Mouse (Mus musculus): Measurements from ENCODE around the gene Pdzrn3.

Pdzrn3 gene

GRCm38 (mm10) chr6:101372982-101373381, 4.7 kb downstream of the Pdzrn3 start:
- no peak for DNase-seq (ENCODE audit: low spot score in 2 of 2)

- DNase-seq (ENCODE audit: low spot score in 2 of 2): no peak
These were observed 10.7 kb downstream of the Pdzrn3 start for GRCm38 (mm10) chr6:101366809-101367602.

DNA sequence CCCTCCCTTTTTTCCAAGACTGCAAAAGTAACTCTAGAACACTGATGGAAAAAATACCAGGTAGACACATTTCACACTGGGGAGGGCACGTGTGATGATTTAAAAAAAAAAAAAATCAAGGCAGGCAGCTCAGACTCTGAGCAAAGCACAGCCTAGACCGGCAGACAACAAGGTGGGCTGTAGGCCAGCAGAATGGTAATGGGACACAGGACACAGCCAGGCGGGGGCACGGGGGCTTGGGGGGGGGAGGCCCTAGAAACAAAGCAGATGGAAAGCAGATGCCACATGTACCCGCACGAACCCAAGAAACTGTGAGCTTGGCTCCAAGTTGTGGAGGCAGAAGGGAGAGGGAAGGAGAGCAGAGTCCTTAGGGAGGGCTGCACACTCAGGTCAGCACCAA, 11.9 kb downstream of the Pdzrn3 start:
- DNase-seq (ENCODE audit: low spot score in 2 of 2): no peak

DNA sequence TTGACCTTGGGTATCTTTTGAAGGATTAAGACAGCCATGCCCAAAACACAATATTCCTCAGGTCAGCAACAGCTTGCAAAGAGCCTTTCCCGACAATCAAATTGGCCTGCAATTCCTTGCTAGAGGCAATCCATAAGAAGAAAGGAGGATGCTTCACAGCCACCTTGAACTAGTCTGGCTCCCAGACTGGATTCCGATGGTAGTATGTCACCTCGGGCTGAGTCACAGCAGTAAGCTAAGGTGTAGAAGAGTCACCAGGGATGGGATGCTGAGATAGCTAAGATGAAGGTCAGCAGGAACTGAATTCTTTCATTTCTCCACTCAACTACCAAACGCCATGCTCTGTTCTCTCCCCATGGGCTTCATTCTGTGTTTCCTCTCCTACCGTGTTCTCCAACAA, 13.8 kb downstream of the Pdzrn3 start:
- DNase-seq (ENCODE audit: low spot score in 2 of 2): no peak

DNA sequence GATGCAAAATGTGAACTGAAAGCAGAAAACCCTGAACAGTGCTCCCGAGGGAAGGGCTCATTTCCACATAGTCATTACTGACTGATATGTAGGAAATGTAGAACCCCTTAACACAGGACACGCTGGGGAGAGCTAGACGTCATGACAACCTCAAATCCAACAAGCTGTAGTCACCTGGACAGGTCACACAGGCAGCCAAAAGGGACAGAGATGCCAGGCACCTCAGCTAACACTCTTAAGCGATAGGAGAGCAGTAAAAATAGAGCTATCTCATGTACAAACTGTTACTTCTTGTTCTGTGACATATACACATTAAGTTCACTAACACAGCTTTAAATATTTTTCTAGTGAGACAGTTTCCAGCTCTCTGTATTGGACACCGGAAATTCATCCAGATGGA, 15.0 kb downstream of the Pdzrn3 start:
- DNase-seq (ENCODE audit: low spot score in 2 of 2): no peak

GRCm38 (mm10) chr6:101362268-101362667, 15.4 kb downstream of the Pdzrn3 start:
- no peak for DNase-seq (ENCODE audit: low spot score in 2 of 2)

GRCm38 (mm10) chr6:101360211-101360737, 17.4 kb downstream of the Pdzrn3 start:
- DNase-seq (ENCODE audit: low spot score in 2 of 2): no peak

DNA sequence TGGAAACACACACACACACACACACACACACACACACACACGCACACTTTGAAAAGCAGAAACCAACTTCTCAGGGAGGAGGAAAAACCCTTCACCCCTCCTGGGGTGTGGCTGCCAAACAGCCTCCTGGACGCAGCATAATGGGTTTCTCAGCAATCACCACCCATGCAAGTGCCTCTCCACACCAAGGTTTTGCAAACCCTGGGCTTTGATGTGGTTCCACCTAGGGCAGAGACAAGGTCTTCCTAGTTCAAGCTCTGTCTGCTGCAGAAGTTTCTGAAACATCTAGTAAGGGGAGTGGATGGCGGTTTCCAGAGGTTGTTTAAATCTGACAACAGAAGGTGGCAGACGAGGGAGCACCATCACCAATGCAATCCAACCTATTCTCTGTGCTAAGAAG, 18.1 kb downstream of the Pdzrn3 start:
- DNase-seq (ENCODE audit: low spot score in 2 of 2): no peak

DNA sequence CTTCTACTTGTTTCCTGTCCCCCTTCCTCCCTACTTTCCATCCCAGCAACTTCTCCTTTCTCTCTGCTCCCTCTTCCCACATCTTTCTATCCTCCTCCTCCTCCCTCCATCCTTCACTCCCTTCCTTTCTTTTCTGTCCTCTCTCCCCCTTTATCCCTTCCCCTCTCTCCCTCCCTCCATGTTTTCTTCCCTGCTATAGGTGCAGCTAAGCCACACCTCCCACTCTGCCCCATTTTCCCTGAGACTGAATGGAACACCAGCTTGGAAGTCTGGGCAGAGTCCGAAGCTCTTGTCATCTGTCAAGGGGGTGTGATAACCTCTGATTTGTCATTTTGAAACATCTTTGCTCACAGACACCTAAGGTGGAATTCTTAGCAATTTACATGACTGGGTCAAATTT, 22.8 kb downstream of the Pdzrn3 start:
- DNase-seq (ENCODE audit: low spot score in 2 of 2): no peak

DNA sequence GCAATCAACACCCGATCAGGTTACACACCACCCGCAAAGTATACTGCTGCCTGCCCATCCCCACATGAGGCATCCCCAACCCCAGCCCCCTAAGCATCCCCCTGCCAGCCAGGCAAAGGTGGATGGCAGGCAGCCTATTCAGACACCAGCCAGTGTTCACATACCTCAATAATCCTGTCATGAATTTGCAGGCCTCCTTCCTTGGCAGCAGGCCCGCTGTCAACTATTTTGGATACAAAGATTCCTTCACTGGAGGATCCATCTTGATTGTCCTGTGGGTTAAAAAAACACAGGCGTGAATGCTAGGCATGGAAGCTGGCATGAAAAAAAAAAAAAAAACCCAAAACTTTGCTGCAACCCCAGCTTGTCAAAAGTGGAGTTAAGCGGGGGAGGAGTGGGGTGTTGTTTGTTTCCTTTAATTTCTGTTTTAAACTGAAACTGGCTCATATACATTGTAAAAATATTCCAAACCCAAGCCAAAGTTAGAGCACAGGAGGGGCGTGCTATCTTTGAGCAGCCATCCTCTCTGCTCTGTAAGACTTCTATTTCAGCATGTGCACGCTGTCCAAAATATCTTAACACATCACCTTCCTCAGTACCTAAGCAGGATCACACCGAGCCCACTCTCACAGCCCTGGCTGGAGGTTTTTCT, 23.3 kb downstream of the Pdzrn3 start:
- DNase-seq (ENCODE audit: low spot score in 2 of 2): peak; percentile 43 to 76

DNA sequence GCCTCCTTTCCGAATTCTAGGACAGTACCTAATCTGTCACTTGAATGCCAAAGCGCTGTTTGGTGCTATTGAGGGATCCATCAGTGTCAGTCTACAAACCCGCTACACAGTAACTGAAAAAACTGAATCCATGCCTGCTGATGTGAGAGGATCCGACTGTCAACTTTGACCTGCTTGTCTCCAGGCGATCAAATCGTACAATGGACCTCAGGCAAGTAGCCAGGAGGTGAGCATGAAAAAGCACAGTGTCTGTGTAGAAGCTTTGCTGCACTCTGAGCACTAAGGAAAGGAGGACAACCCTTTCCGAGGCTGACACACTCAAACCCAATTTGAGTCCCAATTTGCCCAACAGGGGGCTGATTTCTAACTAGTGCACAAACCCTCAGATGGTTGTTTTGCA, 24.0 kb downstream of the Pdzrn3 start:
- no peak for DNase-seq (ENCODE audit: low spot score in 2 of 2)

- no peak for DNase-seq (ENCODE audit: low spot score in 2 of 2)
These were observed 25.1 kb downstream of the Pdzrn3 start for GRCm38 (mm10) chr6:101352626-101353025.

GRCm38 (mm10) chr6:101351100-101351499, 26.6 kb downstream of the Pdzrn3 start:
- DNase-seq (ENCODE audit: low spot score in 2 of 2): no peak

GRCm38 (mm10) chr6:101350414-101350973, 27.2 kb downstream of the Pdzrn3 start:
- no peak for DNase-seq (ENCODE audit: low spot score in 2 of 2)

- peak in 1 of 2 experiments; percentile 38 for DNase-seq (ENCODE audit: low spot score in 2 of 2)
These were observed 29.2 kb downstream of the Pdzrn3 start for GRCm38 (mm10) chr6:101348496-101348895.

- no peak for DNase-seq (ENCODE audit: low spot score in 2 of 2)
These were observed 37.6 kb downstream of the Pdzrn3 start for GRCm38 (mm10) chr6:101340051-101340450.

DNA sequence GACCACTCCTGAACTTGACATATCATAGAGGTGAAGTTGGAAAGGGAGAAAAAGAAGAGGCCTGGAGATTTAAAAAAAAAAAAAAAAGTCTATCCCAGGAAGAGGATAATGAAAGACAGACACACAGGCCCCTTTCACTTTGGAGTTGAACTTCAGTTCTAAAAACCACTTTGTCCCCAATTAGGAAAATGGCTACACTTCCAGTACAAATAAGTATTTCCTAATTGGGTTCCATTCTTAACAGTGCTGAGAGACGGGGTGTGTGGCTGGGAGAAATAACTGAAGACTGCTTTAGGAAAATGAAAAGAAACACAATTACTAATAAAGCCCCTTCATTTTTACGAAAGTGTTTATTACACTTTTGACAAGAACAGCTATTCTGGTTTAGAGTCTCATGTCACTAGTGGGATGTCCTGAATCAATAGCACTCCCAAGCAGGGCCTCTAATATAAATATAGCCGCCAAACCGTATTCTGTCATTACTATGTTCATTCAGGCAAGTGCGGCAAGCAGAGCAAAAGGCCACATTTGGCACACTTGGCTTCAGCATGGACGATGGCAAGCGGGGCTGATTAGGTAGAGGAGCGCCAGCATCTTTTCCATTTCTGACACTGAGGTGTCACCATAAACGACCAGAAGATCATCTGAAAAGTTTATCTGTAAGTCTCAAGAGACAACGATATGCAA, 39.7 kb downstream of the Pdzrn3 start:
- no peak for DNase-seq (ENCODE audit: low spot score in 2 of 2)

GRCm38 (mm10) chr6:101336660-101337059, 41.0 kb downstream of the Pdzrn3 start:
- DNase-seq (ENCODE audit: low spot score in 2 of 2): no peak

- no peak for DNase-seq (ENCODE audit: low spot score in 2 of 2)
These were observed 42.0 kb downstream of the Pdzrn3 start for GRCm38 (mm10) chr6:101335744-101336143.

GRCm38 (mm10) chr6:101334495-101334894, 43.2 kb downstream of the Pdzrn3 start:
- no peak for DNase-seq (ENCODE audit: low spot score in 2 of 2)

DNA sequence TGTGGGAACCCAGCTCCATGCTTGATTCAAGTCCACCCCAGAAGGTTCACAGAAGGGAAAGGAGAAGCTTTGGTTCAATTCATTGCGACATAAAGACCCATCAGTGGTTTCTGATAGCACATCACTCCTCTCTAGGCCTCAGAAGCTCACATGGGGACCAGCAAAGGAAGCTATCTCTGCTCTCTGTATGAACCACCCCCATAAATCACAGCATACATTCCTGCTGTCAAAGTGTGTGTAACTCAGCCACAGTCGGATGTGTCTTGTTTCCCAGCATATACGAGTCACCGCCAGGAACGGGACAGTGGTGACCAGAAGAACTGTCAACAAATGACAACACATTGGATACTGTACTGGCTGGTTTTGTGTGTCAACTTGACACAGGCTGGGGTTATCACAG, 47.3 kb downstream of the Pdzrn3 start:
- DNase-seq (ENCODE audit: low spot score in 2 of 2): no peak

DNA sequence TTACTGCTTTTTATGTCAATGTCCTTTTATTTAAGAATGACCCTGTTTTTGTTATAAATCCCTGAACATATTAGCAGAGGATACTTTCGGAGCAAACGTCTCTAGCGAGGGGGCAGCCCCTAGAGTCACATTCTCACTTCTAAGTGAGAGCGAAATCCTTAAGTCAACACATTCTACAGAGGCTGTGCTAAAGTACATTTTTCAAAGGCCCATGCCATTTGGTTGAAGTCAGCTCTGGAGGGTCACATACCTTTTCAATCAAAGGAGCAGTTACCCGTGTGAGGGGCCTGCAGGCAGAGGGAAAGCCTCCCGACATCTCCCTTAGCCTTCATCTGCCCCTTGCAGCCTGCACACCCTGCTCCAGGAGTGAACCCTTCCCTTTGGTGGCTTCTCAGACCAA, 48.2 kb downstream of the Pdzrn3 start:
- DNase-seq (ENCODE audit: low spot score in 2 of 2): no peak
